Mouse (Mus musculus): ENCODE results near the gene Disp2. TPM values are rescaled to one million over a fixed set of nuclear protein-coding genes. Genes with fewer than 3 reads are reported as not detected.

Disp2 gene
- total RNA-seq, 1 experiment from 2014 or later = 26.3 TPM

GRCm38 (mm10) chr2:118759828-118760227 is 19.7 kb upstream of the Disp2 start:
- peak; percentile 57 for DNase-seq

- no peak for DNase-seq
These were observed 19.1 kb upstream of the Disp2 start for GRCm38 (mm10) chr2:118760311-118761025.

DNA sequence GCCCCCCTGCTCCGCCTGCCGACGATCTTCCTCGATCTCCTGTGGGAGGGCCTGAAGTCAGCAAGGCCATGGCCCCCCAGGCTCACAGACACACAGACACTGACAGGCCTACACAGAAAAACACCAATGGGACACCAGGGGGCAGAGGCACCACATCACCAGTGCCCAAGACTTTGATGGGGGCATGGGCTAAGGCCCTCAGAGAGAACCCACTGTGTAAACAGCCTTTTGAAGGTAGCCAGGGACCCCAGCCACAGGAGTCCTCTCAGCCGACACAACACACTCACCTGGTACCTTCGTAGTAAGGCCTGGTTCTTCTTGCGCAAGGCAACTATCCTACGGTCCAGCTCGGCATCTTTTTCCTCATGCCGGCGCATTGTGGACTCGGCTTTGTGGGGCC is 18.2 kb upstream of the Disp2 start:
- no peak for DNase-seq

- peak; percentile 96 for DNase-seq
These were observed 17.4 kb upstream of the Disp2 start, which contains the start of gene Ccdc9b for GRCm38 (mm10) chr2:118761906-118762783. Ccdc9b (minus strand) TSS chr2:118762661.

GRCm38 (mm10) chr2:118762784-118763148 is 16.8 kb upstream of the Disp2 start:
- no peak for DNase-seq

- DNase-seq = peak; percentile 47
These were observed 16.1 kb upstream of the Disp2 start for GRCm38 (mm10) chr2:118763469-118763868.

- peak; percentile 68 for DNase-seq
These were observed 15.3 kb upstream of the Disp2 start for GRCm38 (mm10) chr2:118764094-118764831.

- DNase-seq = no peak
These were observed 14.6 kb upstream of the Disp2 start for GRCm38 (mm10) chr2:118764875-118765274.

- no peak for DNase-seq
These were observed 13.2 kb upstream of the Disp2 start for GRCm38 (mm10) chr2:118766041-118767033.

DNA sequence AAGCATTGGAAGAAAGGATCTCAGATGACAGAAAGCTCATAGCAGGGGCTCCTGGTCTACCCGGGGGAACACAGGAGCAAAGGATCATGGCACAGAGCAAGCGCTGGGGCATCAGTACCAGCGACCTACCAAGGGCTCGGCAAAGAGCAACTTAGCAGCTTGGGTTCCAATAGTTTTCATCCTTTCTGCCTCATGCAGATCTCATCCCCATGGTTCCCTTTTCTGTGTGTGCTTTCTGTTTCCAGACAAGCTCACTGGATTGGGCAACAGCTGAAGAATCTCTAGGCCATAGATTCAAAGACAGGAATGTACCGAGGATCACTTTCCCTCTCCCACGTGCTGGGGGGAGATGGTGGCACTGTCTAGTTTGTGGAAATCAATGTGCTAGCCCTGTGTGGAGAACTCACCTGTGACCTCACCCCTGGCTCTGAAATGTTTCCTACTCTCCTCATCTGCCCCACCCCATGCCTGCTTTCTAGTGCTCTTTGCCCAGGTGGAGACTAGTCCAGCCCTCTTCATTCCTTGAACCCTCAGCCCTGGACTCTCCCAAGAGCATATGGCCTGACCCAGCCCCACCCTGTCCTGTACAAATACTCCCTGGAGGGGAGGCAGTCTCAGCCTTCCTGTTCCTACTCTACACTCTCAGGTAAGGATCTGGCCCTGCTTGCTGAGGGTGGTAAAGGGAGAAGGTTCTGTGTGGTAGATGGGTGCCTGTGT is 7.2 kb upstream of the Disp2 start, which contains the start of gene Phgr1:
Gene Phgr1 (plus strand): TSS at position 612 of the 717 bp plus-strand sequence.
- DNase-seq = no peak

- no peak for DNase-seq
These were observed 5.0 kb upstream of the Disp2 start for GRCm38 (mm10) chr2:118774536-118774935.

DNA sequence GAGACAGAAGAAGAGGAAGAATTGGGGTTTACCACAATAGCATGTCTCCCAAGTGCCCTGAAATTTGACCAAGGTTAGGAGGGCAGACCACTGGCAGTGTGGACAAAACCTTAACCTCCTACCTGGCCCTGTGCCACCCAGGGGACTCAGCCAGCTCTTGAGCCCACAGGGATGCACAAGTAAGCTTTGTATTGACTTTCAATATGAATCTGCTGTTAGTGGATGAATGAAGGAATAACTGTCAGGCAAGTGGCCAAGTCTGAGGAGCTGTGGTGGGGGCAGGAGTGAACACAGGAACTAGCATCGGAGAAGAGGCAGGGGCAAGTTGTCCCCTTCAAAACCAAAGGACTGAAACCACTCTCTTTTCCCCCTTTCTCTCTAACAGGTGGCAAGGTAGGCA is 4.1 kb upstream of the Disp2 start:
- DNase-seq = no peak

DNA sequence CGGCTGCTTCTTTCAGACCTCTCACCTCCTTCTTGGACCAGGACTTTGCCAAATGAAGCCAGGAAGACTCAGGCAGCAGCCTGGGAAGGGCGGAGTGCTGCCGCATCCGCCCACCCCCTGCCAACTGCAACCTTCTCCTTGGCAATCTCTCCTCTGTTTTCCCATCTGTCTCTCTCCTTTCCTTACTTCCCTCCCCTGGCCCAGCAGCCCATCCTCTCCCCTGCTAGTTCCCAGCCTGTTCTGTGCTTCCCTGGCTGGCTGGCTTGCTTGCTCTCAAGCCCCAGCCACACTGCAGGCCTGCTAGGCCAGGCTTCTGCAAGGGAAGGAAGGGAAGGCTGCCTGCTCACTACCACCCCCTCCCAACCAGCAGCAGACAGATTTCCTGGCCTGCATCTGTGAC is 3.7 kb upstream of the Disp2 start:
- no peak for DNase-seq

DNA sequence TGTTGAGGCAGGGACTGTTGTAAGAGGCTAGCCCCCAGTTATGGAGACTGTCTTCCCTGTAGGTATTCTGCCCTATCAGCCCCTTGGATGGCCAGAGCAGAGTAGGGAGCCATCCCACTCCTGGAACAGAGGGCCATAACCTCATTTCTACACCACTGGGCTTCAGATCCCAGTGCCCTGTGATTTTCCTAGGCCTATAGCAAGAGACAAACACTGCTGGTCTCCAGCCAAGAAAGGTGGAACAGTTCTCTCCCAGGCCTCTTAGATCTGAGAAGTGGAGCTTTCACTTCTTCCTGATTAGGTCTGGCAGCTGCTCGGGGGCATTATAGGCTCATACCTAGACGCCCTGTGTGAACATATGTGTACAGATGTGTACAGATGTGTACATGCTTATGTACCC is 3.2 kb upstream of the Disp2 start:
- no peak for DNase-seq

DNA sequence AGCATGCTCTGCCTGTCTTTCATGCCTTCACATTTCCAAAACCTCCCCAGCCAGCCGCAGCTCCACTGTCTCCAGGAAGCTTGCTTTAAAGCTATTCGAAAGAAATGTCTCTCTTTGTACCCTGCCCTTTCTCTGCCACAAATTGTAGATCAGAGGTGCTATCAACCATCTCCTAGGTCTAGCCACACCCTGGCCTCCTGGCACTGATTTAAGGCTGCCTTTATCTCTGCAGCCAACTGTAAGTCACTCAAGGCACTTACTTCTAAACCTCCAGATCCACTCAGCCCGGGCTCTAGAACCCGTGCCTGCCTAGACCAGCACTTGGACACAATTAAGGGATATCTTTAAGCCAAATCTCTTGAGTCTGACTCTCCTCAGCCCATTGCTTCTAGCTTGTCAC is 1.1 kb upstream of the Disp2 start:
- DNase-seq = no peak

GRCm38 (mm10) chr2:118779065-118779464 is 454 bp upstream of the Disp2 start:
- DNase-seq = no peak

GRCm38 (mm10) chr2:118781115-118781514 is 1.6 kb downstream of the Disp2 start:
- no peak for DNase-seq

GRCm38 (mm10) chr2:118782303-118782702 is 2.8 kb downstream of the Disp2 start:
- no peak for DNase-seq

GRCm38 (mm10) chr2:118783093-118783492 is 3.6 kb downstream of the Disp2 start:
- DNase-seq = peak; percentile 57

DNA sequence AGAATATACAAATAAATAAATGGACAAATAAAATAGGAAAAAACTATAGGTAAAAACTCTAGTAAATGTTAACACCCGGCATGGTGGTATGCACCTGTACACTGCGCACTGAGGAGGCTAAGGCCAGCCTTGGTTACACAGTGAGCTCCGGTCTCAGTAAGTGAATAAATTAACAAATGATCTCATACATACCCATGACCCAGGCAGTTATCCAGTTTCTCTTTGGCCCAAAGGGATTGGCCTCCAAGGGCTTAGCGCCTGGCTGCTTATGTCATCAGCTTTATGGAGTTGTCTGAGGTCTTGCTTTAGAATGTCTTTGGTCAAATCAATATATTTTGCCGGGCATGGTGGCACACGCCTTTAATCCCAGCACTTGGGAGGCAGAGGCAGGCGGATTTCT is 4.1 kb downstream of the Disp2 start:
- DNase-seq = no peak

GRCm38 (mm10) chr2:118786525-118786924 is 7.0 kb downstream of the Disp2 start:
- no peak for DNase-seq
